ENCODE assay signal across 8 mouse cellular contexts in the genomic region with DNA sequence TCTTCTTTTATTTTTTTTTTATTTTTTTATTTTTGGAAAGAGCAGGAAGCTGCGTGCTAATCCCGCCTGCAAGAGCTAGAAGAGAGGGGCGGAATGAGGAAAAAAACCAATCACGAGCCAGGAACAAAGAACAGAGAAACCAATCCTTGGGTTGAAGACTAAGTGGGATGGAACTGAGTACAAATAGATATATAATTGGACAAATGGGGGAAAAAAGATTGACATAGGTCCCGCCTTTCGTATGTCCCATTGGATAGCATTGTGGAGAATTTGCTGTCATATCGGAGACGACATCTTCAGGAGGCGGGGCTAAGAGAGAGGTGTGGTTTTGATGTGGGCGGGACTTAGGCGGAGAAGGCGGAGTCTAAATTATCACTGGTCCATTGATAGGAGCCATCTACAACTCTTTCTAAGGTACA. TPM values are rescaled to one million over a fixed set of nuclear protein-coding genes. Genes with fewer than 3 reads are reported as not detected.
A peak's percentile ranks its signal among the peaks of the same experiment; 100 is the strongest.
DNase-seq lines count a peak whose midpoint lies in the region; ATAC-seq lines count a peak whose summit lies in the region.

No protein-coding gene starts in this region.

- no peaks in the 10 kb centered on the region for H3K36me3 ChIP-seq in intestine, embryonic 14.5 days (ENCODE audit: control insufficient read depth, insufficient read depth, low read length)

- peak; percentile 90 for ATAC-seq in intestine, embryonic 14.5 days (replicated peaks; ENCODE audit: low FRiP score, low TSS enrichment, low read depth)

- 0% methylated on average over 12 of the region's 12 CpGs for WGBS in intestine, embryonic 14.5 days

- peak overlapping the region; percentile 74; the same call in 1 of the 2 replicates for H3K27ac ChIP-seq in intestine, embryonic 14.5 days (ENCODE audit: low read depth)

- intact Hi-C loops in left cerebral cortex, postnatal 14 days (cut with DNase I): loop anchor here (5.0 to 10.0 kb wide), 3 partner anchors 63 to 133 kb away; partner anchors contain the start of gene Lyrm9

- H3K27me3 ChIP-seq in intestine, embryonic 14.5 days (replicated peaks; ENCODE audit: control insufficient read depth, insufficient read depth, low read length): no peaks in the 10 kb centered on the region

- DNase-seq in adrenal gland, adult 18-20 months (ENCODE audit: low spot score in 2 of 2): peak; percentile 78 to 79
- peak; percentile 94 for DNase-seq in embryo, embryonic 11 days
- peak; percentile 85 for DNase-seq in gastrocnemius, postnatal 25 days
- DNase-seq in intestine, embryonic 14.5 days (ENCODE audit: low spot score): peak; percentile 90
- DNase-seq in left cerebral cortex, postnatal 14 days (ENCODE audit: low spot score in 2 of 2): peak; percentile 87 to 98
- peak; percentile 95 for DNase-seq in mesoderm, embryonic 11.5 days (ENCODE audit: low read depth, low spot score)
- DNase-seq in right cerebral cortex, postnatal 36 days (ENCODE audit: low spot score in 2 of 2): peak; percentile 87 to 95
- peak; percentile 93 for DNase-seq in yolk sac, embryonic 10.5 days (ENCODE audit: low spot score)

- no peaks in the 10 kb centered on the region for H3K9me3 ChIP-seq in intestine, embryonic 14.5 days (ENCODE audit: control insufficient read depth, low read length)

- H3K4me3 ChIP-seq in intestine, embryonic 14.5 days (ENCODE audit: low read depth, low read length): peak overlapping the region; percentile 78

- H3K4me2 ChIP-seq in intestine, embryonic 14.5 days (ENCODE audit: low read length): peak overlapping the region; percentile 46

- H3K9ac ChIP-seq in intestine, embryonic 14.5 days (ENCODE audit: low read length): 0 out of 2 replicates have a peak overlapping the region, but pooled peaks have one; percentile 14

- peaks cover 23% of the 10 kb centered on the region for H3K4me1 ChIP-seq in intestine, embryonic 14.5 days (replicated peaks; ENCODE audit: control insufficient read depth, insufficient read depth, low read length)

RNA-seq across cellular contexts. Expression of gene Nlk, which starts 0.6 kb away (rescaled TPM):
- 10 to 100 TPM; 39.0 to 84.5 TPM for total RNA-seq in adrenal gland, adult 18-20 months (2021)
- 1 to 10 TPM; 5.6 to 5.7 TPM for total RNA-seq in gastrocnemius, postnatal 25 days (2021)
- 12.6 and 14.9 TPM in 2 replicates for polyA plus RNA-seq in intestine, embryonic 14.5 days (2014; fragmentation: Nextera tagmentation; extraction: Ambion mirVana)
- 10 to 100 TPM; 80.9 to 91.1 TPM for total RNA-seq in left cerebral cortex, postnatal 14 days (2021)

RNA-seq across cellular contexts. Expression of gene Ccnq, which starts 53.8 kb away (rescaled TPM):
- total RNA-seq in adrenal gland, adult 18-20 months (2021): 10 to 100 TPM; 35.8 to 45.9 TPM
- 1 to 10 TPM; 9.5 to 10.0 TPM for total RNA-seq in gastrocnemius, postnatal 25 days (2021)
- polyA plus RNA-seq in intestine, embryonic 14.5 days (2014; fragmentation: Nextera tagmentation; extraction: Ambion mirVana): 48.2 and 50.2 TPM in 2 replicates
- 10 to 100 TPM; 18.2 to 20.0 TPM for total RNA-seq in left cerebral cortex, postnatal 14 days (2021)

Comparison
In these comparisons a context has a peak if more than half of its experiments do, and no peak if none do; other contexts are left out.
1. Peak in every context shown above with its lines: DNase-seq, ATAC-seq, H3K4me3 ChIP-seq and H3K27ac ChIP-seq.
2. RNA of gene Nlk, which starts 0.6 kb away (total RNA-seq): 80.9 to 91.1 TPM in left cerebral cortex, postnatal 14 days and 39.0 to 84.5 TPM in adrenal gland, adult 18-20 months; 5.6 to 5.7 TPM in gastrocnemius, postnatal 25 days; every median in the first group is over 4 times any median in the second.